Mouse (Mus musculus): Measurements from ENCODE around the gene Tmem143. TPM values are rescaled to one million over a fixed set of nuclear protein-coding genes. Genes with fewer than 3 reads are reported as not detected.
A peak's percentile ranks its signal among the peaks of the same experiment; 100 is the strongest.
"Not testable (repeated sequence)": the region's sequence is repeated elsewhere in the genome, so short reads cannot be mapped to it uniquely, and the experiment has no call there.

The Tmem143 gene
- polyA plus RNA-seq, 1 experiment from 2014 or later = 3.3 TPM

DNA sequence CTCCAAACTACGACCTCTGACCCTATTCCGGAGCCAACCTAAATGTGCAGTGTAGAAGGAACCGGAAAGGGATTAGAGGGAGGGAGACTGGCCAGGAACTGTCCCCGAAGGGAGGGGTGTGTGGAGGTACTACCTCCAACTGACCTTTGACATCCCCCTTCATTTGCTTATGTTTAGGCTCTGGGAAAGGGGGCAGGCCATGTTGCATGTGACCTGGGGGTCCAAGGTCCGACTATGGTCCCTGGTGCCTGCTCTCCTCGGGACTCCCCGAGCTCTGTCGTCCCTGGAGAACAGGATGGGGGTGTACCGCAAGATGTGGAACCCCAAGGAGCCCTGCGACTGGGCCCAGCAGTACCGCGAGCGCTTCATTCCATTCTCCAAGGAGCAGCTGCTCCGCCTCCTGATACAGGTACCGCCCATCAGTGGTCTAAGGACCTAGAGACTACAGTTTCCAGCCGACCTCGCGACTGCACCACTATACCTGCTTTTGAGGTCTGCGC lies 567 bp downstream of the Tmem143 start:
- peak; percentile 49 for ATAC-seq (ENCODE audit: low FRiP score)
- Histone ChIP-seq H3K9me3 (no peaks in the 10 kb centered on the region), H3K4me2 (peak overlapping the region; percentile 85), H3K9ac (peak overlapping the region; percentile 65), H3K4me3 (replicated peaks) (peak overlapping the region; percentile 48), H3K4me1 (peaks cover 16% of the 10 kb centered on the region), H3K27ac (peak overlapping the region; percentile 56), H3K36me3 (replicated peaks) (no peaks in the 10 kb centered on the region), H3K27me3 (peaks cover 9% of the 10 kb centered on the region)
- 1% methylated on average over 19 of the region's 19 CpGs for WGBS

DNA sequence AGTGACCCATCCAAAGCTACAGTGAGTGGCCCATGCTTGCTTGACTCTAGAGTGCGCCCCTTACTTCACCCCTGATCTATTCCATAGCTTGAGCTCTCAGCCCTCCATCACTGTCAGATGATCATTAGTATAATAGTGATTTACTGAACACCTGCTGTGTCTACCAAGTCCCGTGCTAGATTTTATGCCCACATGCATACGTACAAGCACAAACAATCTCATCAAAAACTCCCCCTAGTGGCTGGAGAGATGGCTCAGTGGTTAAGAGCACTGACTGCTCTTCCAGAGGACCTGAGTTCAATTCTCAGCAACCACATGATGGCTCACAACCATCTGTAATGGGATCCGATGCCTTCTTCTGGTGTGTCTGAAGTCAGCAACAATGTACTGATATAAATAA lies 1.4 kb downstream of the Tmem143 start:
- not testable (repeated sequence) for ATAC-seq (ENCODE audit: low FRiP score)

DNA sequence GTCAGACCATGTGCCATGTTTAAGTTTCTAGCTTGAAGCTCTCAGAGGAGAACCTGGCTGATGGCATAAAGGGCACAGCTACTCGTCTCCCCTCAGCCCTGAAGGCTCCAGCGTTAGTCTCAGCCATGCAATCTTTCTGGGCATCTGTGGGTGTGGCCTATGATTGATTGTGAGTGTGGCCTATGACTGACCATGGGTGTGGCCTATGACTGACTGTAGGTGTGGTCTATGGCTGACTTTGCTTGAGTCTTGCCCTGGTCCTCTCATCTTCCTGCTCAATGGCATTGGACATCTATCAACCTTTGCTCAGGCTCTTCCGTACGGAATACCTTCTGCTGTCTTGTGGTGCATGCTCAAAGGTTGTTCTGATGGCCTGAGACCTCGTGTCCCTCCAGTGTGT lies 4.8 kb downstream of the Tmem143 start:
- Histone ChIP-seq H3K4me3 (replicated peaks) (no peak overlapping the region), H3K9ac (no peak overlapping the region), H3K27ac (no peak overlapping the region), H3K4me2 (no peak overlapping the region), H3K36me3 (replicated peaks) (no peaks in the 10 kb centered on the region), H3K4me1 (peaks cover 11% of the 10 kb centered on the region), H3K27me3 (no peaks in the 10 kb centered on the region), H3K9me3 (no peaks in the 10 kb centered on the region)
- WGBS = 72% methylated on average over 5 of the region's 5 CpGs
- no peak for ATAC-seq (ENCODE audit: low FRiP score)

More for the DNA sequence above, 1.4 kb downstream of the Tmem143 start:
- H3K4me2 ChIP-seq = peak overlapping the region; percentile 85
- H3K27ac ChIP-seq; H3K9ac ChIP-seq; H3K9me3 ChIP-seq; H3K27me3 ChIP-seq; H3K36me3 ChIP-seq (replicated peaks); H3K4me3 ChIP-seq (replicated peaks): not testable (repeated sequence)
- H3K4me1 ChIP-seq = peaks cover 16% of the 10 kb centered on the region
- WGBS = 57% methylated on average over 4 of the region's 4 CpGs

DNA sequence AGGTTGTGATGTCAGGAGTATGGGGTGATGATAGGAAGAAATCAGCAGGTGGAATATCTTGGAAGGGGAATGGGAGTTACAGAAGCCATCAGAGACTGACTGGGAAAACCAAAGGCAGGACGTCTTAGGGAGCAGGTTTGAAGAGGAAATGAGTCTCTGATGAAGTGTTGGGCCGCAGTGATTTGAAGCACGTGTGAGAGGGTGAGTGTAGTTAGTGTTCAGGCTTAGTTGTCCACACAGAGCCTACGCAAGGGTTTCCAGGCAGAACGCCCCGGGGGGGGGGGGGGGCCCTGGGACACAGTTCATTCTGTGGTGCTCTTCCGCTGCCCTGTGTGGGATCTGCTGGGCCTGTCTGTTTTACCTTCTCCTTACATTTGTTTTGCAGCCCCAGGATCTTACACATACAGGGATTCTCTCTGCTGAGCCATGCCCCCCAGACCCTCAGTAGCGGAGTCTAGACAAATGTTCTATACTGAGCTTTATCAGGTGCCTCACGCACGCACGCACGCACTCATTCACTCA lies 5.8 kb downstream of the Tmem143 start:
- Histone ChIP-seq H3K4me1 (peaks cover 5% of the 10 kb centered on the region), H3K27ac (no peak overlapping the region), H3K27me3 (no peaks in the 10 kb centered on the region), H3K36me3 (replicated peaks) (no peaks in the 10 kb centered on the region), H3K4me2 (no peak overlapping the region), H3K9ac (no peak overlapping the region), H3K4me3 (replicated peaks) (no peak overlapping the region), H3K9me3 (no peaks in the 10 kb centered on the region)
- ATAC-seq (ENCODE audit: low FRiP score) = no peak
- 87% methylated on average over 12 of the region's 12 CpGs for whole genome bisulfite sequencing

DNA sequence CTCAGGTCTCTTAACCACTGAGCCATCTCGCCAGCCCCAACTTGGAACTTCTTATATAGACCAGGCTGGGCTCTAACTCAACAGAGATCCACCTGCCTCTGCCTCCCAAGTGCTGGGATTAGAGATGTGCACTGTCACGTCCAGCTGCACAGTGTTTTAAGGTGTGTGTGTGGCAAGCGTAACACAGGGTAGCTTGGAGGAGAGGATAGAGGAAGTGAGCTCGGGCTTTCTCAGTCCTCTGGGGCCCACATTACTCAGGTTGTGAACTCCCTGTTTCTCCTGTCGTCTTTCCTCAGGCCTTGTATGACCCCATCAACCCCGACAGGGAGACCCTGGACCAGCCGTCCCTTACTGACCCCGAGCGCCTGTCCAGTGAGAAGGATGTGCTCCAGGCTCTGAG lies 9.9 kb downstream of the Tmem143 start:
- H3K4me1 ChIP-seq = no peaks in the 10 kb centered on the region
- H3K27me3 ChIP-seq = no peaks in the 10 kb centered on the region
- peaks cover 17% of the 10 kb centered on the region for H3K36me3 ChIP-seq (replicated peaks)
- no peaks in the 10 kb centered on the region for H3K9me3 ChIP-seq
- H3K4me2 ChIP-seq = no peak overlapping the region
- 92% methylated on average over 9 of the region's 9 CpGs for WGBS
- no peak overlapping the region for H3K27ac ChIP-seq
- no peak overlapping the region for H3K4me3 ChIP-seq (replicated peaks)
- H3K9ac ChIP-seq = no peak overlapping the region
- ATAC-seq (ENCODE audit: low FRiP score) = no peak

DNA sequence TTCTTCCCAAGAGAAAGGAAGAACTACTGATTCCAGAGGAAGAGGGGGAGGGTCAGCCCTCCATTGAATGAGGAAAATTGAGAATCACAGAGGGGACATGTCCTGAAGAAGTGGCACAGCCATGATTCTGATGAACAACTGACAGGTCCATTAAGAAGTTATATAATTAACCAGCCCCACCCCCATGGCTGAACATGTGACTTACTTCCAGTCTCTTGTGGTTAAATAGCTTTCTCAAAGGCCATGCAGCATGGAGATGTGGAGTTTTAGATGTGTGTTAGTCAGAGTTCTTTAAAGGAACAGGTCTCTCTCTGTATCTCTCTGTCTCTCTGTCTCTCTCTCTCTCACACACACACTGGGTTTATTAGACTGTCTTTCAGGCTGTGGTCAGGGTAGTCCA lies 11.6 kb downstream of the Tmem143 start:
- no peak overlapping the region for H3K4me2 ChIP-seq
- H3K27me3 ChIP-seq = no peaks in the 10 kb centered on the region
- peaks cover 17% of the 10 kb centered on the region for H3K36me3 ChIP-seq (replicated peaks)
- ATAC-seq (ENCODE audit: low FRiP score) = no peak
- no peaks in the 10 kb centered on the region for H3K4me1 ChIP-seq
- H3K27ac ChIP-seq = no peak overlapping the region
- no peak overlapping the region for H3K9ac ChIP-seq
- no peaks in the 10 kb centered on the region for H3K9me3 ChIP-seq
- no peak overlapping the region for H3K4me3 ChIP-seq (replicated peaks)

DNA sequence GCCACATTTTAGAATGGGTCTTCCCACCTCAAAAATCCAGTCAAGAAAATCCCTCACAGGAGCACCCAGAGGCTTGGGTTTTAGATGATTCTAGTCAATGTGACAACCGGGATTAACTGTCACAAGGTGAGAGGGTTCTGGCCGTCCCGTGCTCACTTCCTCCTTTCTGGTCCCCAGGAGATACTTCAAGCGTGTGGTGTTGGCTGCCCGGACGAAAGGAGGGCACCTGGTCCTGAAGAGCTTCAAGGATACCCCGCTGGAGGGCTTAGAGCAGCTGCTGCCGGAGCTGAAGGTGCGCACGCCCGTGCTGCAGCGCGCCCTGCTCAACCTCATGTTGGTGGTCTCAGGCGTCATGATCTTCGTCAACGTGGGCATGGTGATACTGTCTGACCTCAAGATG lies 12.4 kb downstream of the Tmem143 start:
- Histone ChIP-seq H3K9me3 (no peaks in the 10 kb centered on the region), H3K9ac (no peak overlapping the region), H3K27me3 (no peaks in the 10 kb centered on the region), H3K27ac (no peak overlapping the region), H3K36me3 (replicated peaks) (peaks cover 19% of the 10 kb centered on the region), H3K4me3 (replicated peaks) (no peak overlapping the region), H3K4me1 (no peaks in the 10 kb centered on the region), H3K4me2 (no peak overlapping the region)
- 97% methylated on average over 16 of the region's 16 CpGs for WGBS
- ATAC-seq (ENCODE audit: low FRiP score) = no peak

DNA sequence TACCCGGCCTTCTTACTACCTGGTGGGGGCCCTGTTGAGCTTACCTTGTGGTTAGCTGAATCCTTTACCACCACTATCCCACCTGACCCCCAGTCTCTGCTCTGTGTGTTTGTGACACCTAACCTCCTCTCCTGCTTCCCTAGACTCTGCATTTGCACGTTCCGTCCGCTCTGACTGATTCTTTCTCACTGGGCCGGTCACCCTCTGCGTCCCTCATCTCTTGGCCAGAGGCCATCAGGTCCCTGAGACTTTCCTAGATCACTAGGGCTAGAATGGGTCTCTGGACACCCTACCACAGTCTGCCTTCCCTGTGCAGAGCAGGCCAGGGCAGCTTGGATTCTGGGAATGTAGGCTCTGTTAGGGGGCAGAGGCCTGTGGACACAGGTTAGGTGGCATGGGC lies 17.3 kb downstream of the Tmem143 start:
- no peak overlapping the region for H3K27ac ChIP-seq
- 88% methylated on average over 6 of the region's 6 CpGs for whole genome bisulfite sequencing
- no peaks in the 10 kb centered on the region for H3K27me3 ChIP-seq
- H3K9ac ChIP-seq = no peak overlapping the region
- peaks cover 23% of the 10 kb centered on the region for H3K4me1 ChIP-seq
- peaks cover 19% of the 10 kb centered on the region for H3K36me3 ChIP-seq (replicated peaks)
- no peaks in the 10 kb centered on the region for H3K9me3 ChIP-seq
- no peak overlapping the region for H3K4me2 ChIP-seq
- no peak for ATAC-seq (ENCODE audit: low FRiP score)
- H3K4me3 ChIP-seq (replicated peaks) = no peak overlapping the region

DNA sequence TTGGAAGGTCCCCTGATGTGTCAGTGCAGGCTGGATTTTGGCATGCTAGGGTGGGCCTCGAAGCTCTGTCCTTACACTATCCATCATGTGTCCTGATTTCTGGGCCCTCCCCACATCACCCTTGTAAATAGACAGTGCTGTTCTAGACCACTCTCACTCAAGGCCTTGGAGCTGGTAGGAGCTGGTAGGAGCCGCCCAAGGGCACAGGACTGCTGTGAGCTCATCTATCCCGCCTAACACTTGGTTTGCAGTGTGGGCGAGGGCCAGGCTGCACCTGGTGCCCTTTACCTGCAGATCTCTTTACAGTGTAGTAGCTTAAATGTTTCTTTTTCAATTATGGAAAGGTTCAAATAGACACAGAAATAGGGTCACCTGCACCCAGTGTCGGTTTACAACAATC lies 18.3 kb downstream of the Tmem143 start:
- Histone ChIP-seq H3K27me3 (no peaks in the 10 kb centered on the region), H3K9me3 (no peaks in the 10 kb centered on the region), H3K4me3 (replicated peaks) (no peak overlapping the region), H3K4me2 (no peak overlapping the region), H3K9ac (no peak overlapping the region), H3K36me3 (replicated peaks) (peaks cover 10% of the 10 kb centered on the region), H3K27ac (no peak overlapping the region), H3K4me1 (peaks cover 23% of the 10 kb centered on the region)
- WGBS = 91% methylated on average over 5 of the region's 5 CpGs
- no peak for ATAC-seq (ENCODE audit: low FRiP score)

DNA sequence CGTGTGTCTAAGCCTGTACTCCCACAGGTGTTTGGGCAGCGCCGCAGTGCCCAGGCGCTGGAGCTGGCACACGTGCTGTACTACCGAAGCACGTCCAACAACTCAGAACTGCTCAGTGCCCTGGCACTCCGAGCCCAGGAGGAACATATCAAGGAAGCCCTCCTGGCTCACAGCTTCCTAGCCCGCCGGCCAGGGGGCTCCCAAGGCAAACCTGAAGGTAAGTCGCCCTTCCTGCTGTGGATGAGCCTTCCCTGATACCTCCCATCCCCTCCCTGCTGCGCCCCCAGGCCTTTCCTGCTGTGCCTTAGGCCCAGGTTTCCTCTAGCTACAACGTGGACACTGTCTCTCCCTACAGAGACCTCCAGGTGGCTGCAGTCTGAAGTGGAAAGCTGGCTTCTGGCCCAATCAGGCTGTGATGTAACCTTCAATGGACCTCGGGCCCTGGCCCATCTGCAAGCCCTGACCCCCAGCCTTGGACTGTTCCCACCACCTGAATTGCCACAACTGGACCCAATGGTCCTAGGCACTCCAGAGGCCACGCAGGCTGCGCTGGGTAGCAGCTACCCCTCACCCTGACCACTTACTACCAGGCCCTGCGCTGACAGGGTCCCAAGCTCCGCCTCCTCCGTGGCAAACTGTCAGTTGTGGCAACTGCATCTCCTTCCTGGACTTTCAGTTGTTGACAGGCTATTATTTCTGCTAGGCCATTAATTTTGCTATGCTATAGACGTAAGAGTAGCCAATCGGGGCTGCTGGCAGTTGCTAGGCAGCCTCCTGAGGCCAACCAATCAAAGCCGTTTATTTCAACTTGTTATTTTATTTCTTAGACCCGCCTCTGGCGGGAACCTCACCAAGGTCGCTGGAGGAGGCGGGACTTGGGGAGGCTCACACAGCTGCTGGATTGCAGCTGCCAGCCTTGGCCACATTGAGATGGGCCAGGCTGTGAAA lies 19.6 kb downstream of the Tmem143 start:
- H3K36me3 ChIP-seq (replicated peaks) = 0 out of 2 replicates have a peak, but pooled peaks cover 2% of the 10 kb centered on the region
- peak overlapping the region; percentile 91 for H3K27ac ChIP-seq
- ATAC-seq (ENCODE audit: low FRiP score) = peak; percentile 90
- 0 out of 2 replicates have a peak, but pooled peaks cover 8% of the 10 kb centered on the region for H3K27me3 ChIP-seq
- H3K9me3 ChIP-seq = no peaks in the 10 kb centered on the region
- WGBS = 33% methylated on average over 26 of the region's 26 CpGs
- peak overlapping the region; percentile 24 for H3K4me3 ChIP-seq (replicated peaks)
- peaks cover 23% of the 10 kb centered on the region for H3K4me1 ChIP-seq
- peak overlapping the region; percentile 50 for H3K4me2 ChIP-seq
- peak overlapping the region; percentile 40 for H3K9ac ChIP-seq

DNA sequence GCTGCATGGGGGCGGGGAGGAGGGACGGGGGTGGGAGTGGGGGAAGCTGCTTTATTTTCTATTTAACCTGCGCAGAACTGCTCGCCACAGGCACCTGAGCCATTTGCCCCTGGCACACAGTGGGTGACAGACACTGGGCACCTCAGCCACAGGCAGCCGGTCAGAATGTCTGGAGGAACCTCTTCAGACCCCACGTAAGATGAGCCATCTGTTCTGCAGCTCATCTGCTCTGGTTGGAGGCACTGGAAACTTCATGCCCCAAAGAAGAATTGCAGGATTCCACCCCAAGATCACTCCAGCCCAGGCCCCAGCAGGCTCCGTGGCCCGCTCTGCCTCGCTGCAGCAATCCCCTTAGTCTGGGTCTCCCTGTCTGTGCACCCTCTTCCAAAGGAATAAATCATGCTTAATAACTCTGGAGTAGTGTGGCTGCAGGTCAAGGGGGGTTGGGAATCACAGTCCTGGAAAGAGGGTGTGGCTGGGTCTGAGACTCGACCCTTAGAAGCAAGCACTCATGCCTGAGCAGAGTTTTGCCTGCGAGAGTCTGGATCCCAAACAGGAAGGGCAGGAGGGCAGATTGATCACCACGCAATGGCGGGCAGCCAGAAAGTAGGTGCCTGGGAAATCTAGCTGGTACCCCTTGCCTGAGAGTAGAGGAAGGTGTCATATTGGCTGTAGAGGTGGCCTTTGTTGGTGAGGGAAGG lies 20.4 kb downstream of the Tmem143 start:
- peak overlapping the region; percentile 91 for H3K27ac ChIP-seq
- H3K9ac ChIP-seq = peak overlapping the region; percentile 26
- H3K4me2 ChIP-seq = peak overlapping the region; percentile 50
- peak overlapping the region; percentile 24; the same call in 1 of the 2 replicates for H3K4me3 ChIP-seq (replicated peaks)
- no peak; the same call in none of the 2 replicates for ATAC-seq (ENCODE audit: low FRiP score)
- peaks cover 23% of the 10 kb centered on the region for H3K4me1 ChIP-seq
- WGBS = 39% methylated on average over 13 of the region's 13 CpGs
- 0 out of 2 replicates have a peak, but pooled peaks cover 2% of the 10 kb centered on the region for H3K36me3 ChIP-seq (replicated peaks)
- H3K27me3 ChIP-seq = peaks cover 12% of the 10 kb centered on the region; the same call in 1 of the 2 replicates
- no peaks in the 10 kb centered on the region for H3K9me3 ChIP-seq

DNA sequence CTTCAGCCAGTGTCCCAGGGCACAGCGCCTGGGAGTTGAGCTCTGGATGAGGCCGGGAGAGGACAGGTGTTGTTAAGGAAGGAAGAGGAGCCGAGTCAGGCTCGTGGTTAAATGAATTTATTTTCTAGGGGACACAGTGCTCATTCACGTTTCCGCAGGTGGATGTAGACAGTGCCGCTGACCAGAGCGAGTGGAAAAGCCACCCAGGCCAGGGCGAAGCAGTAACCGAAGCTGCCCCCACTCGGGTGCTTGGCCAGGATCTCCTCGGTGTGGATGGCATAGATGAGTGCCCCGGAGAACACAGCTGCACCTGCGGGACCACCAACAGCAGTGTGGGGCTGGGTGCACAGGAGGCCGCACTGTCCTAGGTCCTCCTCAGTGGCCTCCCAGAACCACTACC lies 21.2 kb downstream of the Tmem143 start:
- Histone ChIP-seq H3K36me3 (replicated peaks) (0 out of 2 replicates have a peak, but pooled peaks cover 2% of the 10 kb centered on the region), H3K27ac (no peak overlapping the region), H3K4me1 (peaks cover 29% of the 10 kb centered on the region), H3K4me2 (no peak overlapping the region), H3K9me3 (no peaks in the 10 kb centered on the region), H3K4me3 (replicated peaks) (no peak overlapping the region), H3K27me3 (peaks cover 14% of the 10 kb centered on the region; the same call in 1 of the 2 replicates), H3K9ac (no peak overlapping the region)
- no peak for ATAC-seq (ENCODE audit: low FRiP score)
- WGBS = 91% methylated on average over 15 of the region's 15 CpGs
